Mouse (Mus musculus) megakaryocyte, embryonic 14.5 days (primary cell): ENCODE measurements around the gene Hoxb7. TPM values are rescaled to one million over a fixed set of nuclear protein-coding genes. Genes with fewer than 3 reads are reported as not detected.

Source experiments
- H3K27me3 ChIP-seq: replicated peaks from 2 replicates; pipeline ENCODE3; 2012; ENCODE audit warnings: inconsistent platforms
- H3K36me3 ChIP-seq: replicated peaks from 2 replicates; pipeline ENCODE3; 2012; ENCODE audit warnings: low read length, inconsistent platforms, mixed read lengths
- H3K4me1 ChIP-seq: 2 replicates; pipeline ENCODE4 v1.6.1; 2012; ENCODE audit warnings: inconsistent platforms
- H3K4me3 ChIP-seq: replicated peaks from 2 replicates; pipeline ENCODE3; 2012; ENCODE audit warnings: moderate library complexity, mild to moderate bottlenecking, inconsistent platforms
- H3K9me3 ChIP-seq: 2 replicates; pipeline ENCODE4 v1.6.1; 2012; ENCODE audit warnings: inconsistent platforms
- FLI1 ChIP-seq: IDR thresholded peaks from 2 replicates; pipeline ENCODE4 v1.6.1; 2012; ENCODE audit warnings: low read length, inconsistent platforms, mixed read lengths
- GATA1 ChIP-seq: IDR thresholded peaks from 3 replicates; pipeline ENCODE4 v1.6.1; 2012; ENCODE audit warnings: mixed read lengths, low read length, inconsistent platforms, borderline replicate concordance
- polyA plus RNA-seq: library from polyadenylated mRNA; stranded (reverse); fragments of >175 nt; gene quantifications from 2 replicates; pipeline ENCODE4 v1.2.3, GENCODE M21; 2012; ENCODE audit warnings: low replicate concordance; ENCODE audit not compliant: insufficient read depth

Hoxb7 gene
- polyA plus RNA-seq, 1 experiment: not detected

- no peak overlapping the region for H3K4me3 ChIP-seq
- H3K9me3 ChIP-seq: no peaks in the 10 kb centered on the region
- peaks cover 99% of the 10 kb centered on the region for H3K27me3 ChIP-seq
- no peak for TF ChIP-seq GATA1
- peaks cover 21% of the 10 kb centered on the region for H3K4me1 ChIP-seq
- H3K36me3 ChIP-seq: no peaks in the 10 kb centered on the region
Measured at GRCm38 (mm10) chr11:96293302-96293921, 7.0 kb downstream of the Hoxb7 start.

- Histone ChIP-seq H3K27me3 (peaks cover 99% of the 10 kb centered on the region), H3K36me3 (no peaks in the 10 kb centered on the region), H3K4me3 (peak overlapping the region; percentile 62), H3K9me3 (no peaks in the 10 kb centered on the region), H3K4me1 (peaks cover 28% of the 10 kb centered on the region)
- TF ChIP-seq GATA1 (no peak), FLI1 (no peak)
Measured at GRCm38 (mm10) chr11:96294245-96295091, 8.0 kb downstream of the Hoxb7 start.

GRCm38 (mm10) chr11:96295092-96295835, 8.8 kb downstream of the Hoxb7 start:
- H3K27me3 ChIP-seq: peaks cover 99% of the 10 kb centered on the region
- TF ChIP-seq FLI1: no peak
- no peak for TF ChIP-seq GATA1
- no peak overlapping the region for H3K4me3 ChIP-seq
- peaks cover 30% of the 10 kb centered on the region for H3K4me1 ChIP-seq
- no peaks in the 10 kb centered on the region for H3K36me3 ChIP-seq
- no peaks in the 10 kb centered on the region for H3K9me3 ChIP-seq

- TF ChIP-seq FLI1: no peak
- no peak for TF ChIP-seq GATA1
- Histone ChIP-seq H3K4me1 (peaks cover 37% of the 10 kb centered on the region), H3K27me3 (peaks cover 98% of the 10 kb centered on the region)
Measured at GRCm38 (mm10) chr11:96296997-96297396, 10.6 kb downstream of the Hoxb7 start.

GRCm38 (mm10) chr11:96297428-96297827, 11.0 kb downstream of the Hoxb7 start:
- H3K27me3 ChIP-seq: peaks cover 98% of the 10 kb centered on the region
- H3K4me1 ChIP-seq: peaks cover 37% of the 10 kb centered on the region
- peaks cover 2% of the 10 kb centered on the region; the same call in 1 of the 2 replicates for H3K9me3 ChIP-seq
- no peak for TF ChIP-seq GATA1
- no peak for TF ChIP-seq FLI1
- H3K36me3 ChIP-seq: no peaks in the 10 kb centered on the region
- no peak overlapping the region for H3K4me3 ChIP-seq

More at GRCm38 (mm10) chr11:96296997-96297396, 10.6 kb downstream of the Hoxb7 start:
- Histone ChIP-seq H3K36me3 (no peaks in the 10 kb centered on the region), H3K4me3 (no peak overlapping the region), H3K9me3 (no peaks in the 10 kb centered on the region)

GRCm38 (mm10) chr11:96297968-96298635, 11.7 kb downstream of the Hoxb7 start:
- Histone ChIP-seq H3K9me3 (peaks cover 4% of the 10 kb centered on the region; the same call in 1 of the 2 replicates), H3K4me1 (peaks cover 36% of the 10 kb centered on the region), H3K4me3 (no peak overlapping the region), H3K27me3 (peaks cover 98% of the 10 kb centered on the region), H3K36me3 (no peaks in the 10 kb centered on the region)
- no peak for TF ChIP-seq GATA1
- no peak for TF ChIP-seq FLI1

GRCm38 (mm10) chr11:96298895-96299667, 12.7 kb downstream of the Hoxb7 start:
- Histone ChIP-seq H3K36me3 (no peaks in the 10 kb centered on the region), H3K4me3 (peak overlapping the region; percentile 53), H3K4me1 (peaks cover 38% of the 10 kb centered on the region), H3K27me3 (peaks cover 98% of the 10 kb centered on the region), H3K9me3 (peaks cover 4% of the 10 kb centered on the region; the same call in 1 of the 2 replicates)
- TF ChIP-seq GATA1 (no peak), FLI1 (no peak)

- peaks cover 98% of the 10 kb centered on the region for H3K27me3 ChIP-seq
- H3K9me3 ChIP-seq: peaks cover 4% of the 10 kb centered on the region; the same call in 1 of the 2 replicates
- H3K4me3 ChIP-seq: no peak overlapping the region
- peaks cover 31% of the 10 kb centered on the region for H3K4me1 ChIP-seq
- no peak for TF ChIP-seq FLI1
- no peak for TF ChIP-seq GATA1
- no peaks in the 10 kb centered on the region for H3K36me3 ChIP-seq
Measured at GRCm38 (mm10) chr11:96299781-96300180, 13.4 kb downstream of the Hoxb7 start.
